Mouse (Mus musculus): ENCODE results near the gene Rnf32. TPM values are rescaled to one million over a fixed set of nuclear protein-coding genes. Genes with fewer than 3 reads are reported as not detected.

Rnf32 gene
- polyA plus RNA-seq (2014; fragmentation: Nextera tagmentation; extraction: Ambion mirVana): 3.2 and 4.0 TPM in 2 replicates

DNA sequence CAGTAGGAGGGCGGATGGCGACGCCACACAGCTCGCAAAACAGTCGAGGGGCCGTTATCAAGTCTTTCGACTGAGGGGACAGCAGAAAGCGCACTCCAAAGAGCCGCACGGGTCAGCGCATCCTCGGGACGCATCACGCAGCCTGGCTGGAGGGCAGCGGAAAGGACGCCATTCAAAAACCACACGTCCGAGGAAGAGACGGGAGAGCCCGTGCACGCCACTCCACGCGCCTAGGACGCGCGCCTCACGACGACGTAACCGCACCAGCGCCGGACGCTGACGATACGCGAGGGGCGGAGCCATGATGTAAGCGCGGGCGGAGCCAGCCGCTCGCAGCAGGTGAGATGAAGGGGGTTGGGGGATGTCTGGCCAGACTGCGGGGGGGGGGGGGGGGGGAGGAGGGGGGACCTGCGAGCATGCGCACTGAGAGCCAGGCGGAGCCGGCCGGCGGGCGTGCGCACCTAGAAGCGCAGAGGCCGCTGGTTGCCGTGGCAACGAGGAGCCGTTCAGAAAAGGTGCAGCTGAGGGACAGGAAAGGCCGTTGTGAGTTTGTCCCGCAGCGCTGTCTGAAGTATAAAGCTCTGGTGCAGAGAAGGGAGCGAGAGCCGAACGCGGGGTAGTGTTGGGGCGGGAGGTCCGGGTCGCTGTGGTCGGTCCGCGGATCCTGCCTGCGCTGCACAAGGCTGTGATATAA lies at the start of gene Rnf32:
TSS of gene Rnf32 (plus strand) at position 423 of the 694 bp plus-strand sequence.
- H3K36me3 ChIP-seq (ENCODE audit: control insufficient read depth, insufficient read depth, low read length): no peaks in the 10 kb centered on the region
- no peaks in the 10 kb centered on the region for H3K27me3 ChIP-seq (ENCODE audit: control insufficient read depth, insufficient read depth, low read length)
- under 1% methylated on average over 65 of the region's 70 CpGs for WGBS

DNA sequence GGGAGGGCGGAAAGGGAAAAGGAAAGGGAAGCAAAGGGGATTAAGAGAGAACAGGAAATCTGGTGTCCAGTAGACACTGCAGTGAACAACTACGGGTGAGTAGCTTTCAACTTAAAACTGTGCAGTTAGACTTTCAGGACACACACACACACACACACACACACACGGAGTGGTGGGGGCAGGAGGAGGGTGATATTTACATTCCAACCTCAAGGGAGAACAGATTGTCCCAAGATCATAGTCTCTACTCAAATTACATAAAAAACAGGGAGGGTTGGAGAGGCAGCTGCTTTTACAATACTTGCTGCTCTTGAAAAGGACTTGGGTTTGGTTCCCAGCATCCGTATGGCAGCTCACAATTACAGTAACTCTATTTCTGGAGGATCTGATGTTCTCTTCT lies 45.6 kb upstream of the Rnf32 start:
- no peak for ATAC-seq (ENCODE audit: insufficient number of reproducible peaks, low FRiP score, low TSS enrichment, low read depth)
- Histone ChIP-seq H3K9me3 (ENCODE audit: control insufficient read depth, low read length) (no peaks in the 10 kb centered on the region), H3K27me3 (ENCODE audit: control insufficient read depth, insufficient read depth, low read length) (no peaks in the 10 kb centered on the region), H3K4me2 (ENCODE audit: low read depth, severe bottlenecking) (no peak overlapping the region), H3K9ac (ENCODE audit: low read length) (no peak overlapping the region), H3K36me3 (ENCODE audit: control insufficient read depth, insufficient read depth, low read length) (no peaks in the 10 kb centered on the region), H3K4me3 (ENCODE audit: low read depth, low read length) (no peak overlapping the region), H3K27ac (replicated peaks; ENCODE audit: low read depth, low read length) (no peak overlapping the region), H3K4me1 (ENCODE audit: control insufficient read depth, insufficient read depth, low read length) (no peaks in the 10 kb centered on the region)
- DNase-seq (ENCODE audit: low spot score): no peak
- 65% methylated on average over 4 of the region's 4 CpGs for WGBS

More for the DNA sequence above, at the start of gene Rnf32:
- no peaks in the 10 kb centered on the region for H3K4me1 ChIP-seq (ENCODE audit: control insufficient read depth, insufficient read depth, low read length)
- peak; percentile 94 for DNase-seq (ENCODE audit: low spot score)
- peak within 1 kb of the TSS; percentile 60 for H3K4me2 ChIP-seq (ENCODE audit: low read depth, severe bottlenecking)
- ATAC-seq (ENCODE audit: insufficient number of reproducible peaks, low FRiP score, low TSS enrichment, low read depth): peak; percentile 98
- H3K9ac ChIP-seq (ENCODE audit: low read length): peak within 1 kb of the TSS; percentile 80
- H3K4me3 ChIP-seq (ENCODE audit: low read depth, low read length): peak within 1 kb of the TSS; percentile 57
- H3K9me3 ChIP-seq (ENCODE audit: control insufficient read depth, low read length): no peaks in the 10 kb centered on the region
- no peak within 1 kb of the TSS for H3K27ac ChIP-seq (replicated peaks; ENCODE audit: low read depth, low read length)

DNA sequence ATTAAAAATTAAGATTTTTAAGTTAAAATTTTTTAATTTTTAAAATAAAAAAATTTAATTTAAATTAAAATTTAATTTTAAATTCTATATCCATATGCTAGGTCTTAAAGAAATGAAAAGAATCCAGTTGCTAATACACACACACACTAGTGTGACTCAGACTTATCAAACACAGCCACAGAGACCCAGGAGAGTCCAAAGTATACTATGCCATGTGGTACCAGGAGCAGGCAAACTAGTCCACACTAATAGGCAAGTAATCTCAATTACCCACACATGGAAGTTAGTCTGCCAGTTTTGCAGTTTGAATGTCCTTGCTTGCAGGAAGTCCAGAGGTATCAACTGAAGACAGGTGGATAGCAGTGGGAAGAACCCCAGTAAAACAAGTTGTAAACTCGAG lies 35.9 kb upstream of the Rnf32 start:
- 56% methylated on average over 1 of the region's 1 CpGs for WGBS
- DNase-seq (ENCODE audit: low spot score) (no peak), ATAC-seq (ENCODE audit: insufficient number of reproducible peaks, low FRiP score, low TSS enrichment, low read depth) (no peak)
- Histone ChIP-seq H3K36me3 (ENCODE audit: control insufficient read depth, insufficient read depth, low read length) (no peaks in the 10 kb centered on the region), H3K9ac (ENCODE audit: low read length) (no peak overlapping the region), H3K4me3 (ENCODE audit: low read depth, low read length) (no peak overlapping the region), H3K4me1 (ENCODE audit: control insufficient read depth, insufficient read depth, low read length) (no peaks in the 10 kb centered on the region), H3K4me2 (ENCODE audit: low read depth, severe bottlenecking) (no peak overlapping the region), H3K27me3 (ENCODE audit: control insufficient read depth, insufficient read depth, low read length) (no peaks in the 10 kb centered on the region), H3K9me3 (ENCODE audit: control insufficient read depth, low read length) (no peaks in the 10 kb centered on the region), H3K27ac (replicated peaks; ENCODE audit: low read depth, low read length) (no peak overlapping the region)

DNA sequence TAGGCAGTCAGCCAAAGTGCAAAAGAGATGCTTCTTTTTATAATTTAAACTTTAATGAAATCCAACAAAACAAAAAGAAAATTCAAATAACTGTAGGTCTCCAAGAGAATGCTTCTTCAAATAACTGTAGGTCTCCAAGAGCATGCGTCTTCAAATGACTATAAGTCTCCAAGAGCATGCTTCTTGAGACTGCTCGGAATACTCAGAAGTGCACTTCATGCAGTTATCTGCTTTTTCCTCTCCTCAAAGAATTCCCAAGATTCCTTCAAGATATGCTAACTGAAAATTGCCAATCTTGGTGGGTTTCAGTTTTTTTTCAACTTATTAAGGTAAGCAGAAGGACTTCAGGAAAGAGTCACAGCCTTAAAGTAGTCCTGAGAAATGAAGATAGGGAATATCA lies 28.8 kb upstream of the Rnf32 start:
- no peak overlapping the region for H3K4me3 ChIP-seq (ENCODE audit: low read depth, low read length)

DNA sequence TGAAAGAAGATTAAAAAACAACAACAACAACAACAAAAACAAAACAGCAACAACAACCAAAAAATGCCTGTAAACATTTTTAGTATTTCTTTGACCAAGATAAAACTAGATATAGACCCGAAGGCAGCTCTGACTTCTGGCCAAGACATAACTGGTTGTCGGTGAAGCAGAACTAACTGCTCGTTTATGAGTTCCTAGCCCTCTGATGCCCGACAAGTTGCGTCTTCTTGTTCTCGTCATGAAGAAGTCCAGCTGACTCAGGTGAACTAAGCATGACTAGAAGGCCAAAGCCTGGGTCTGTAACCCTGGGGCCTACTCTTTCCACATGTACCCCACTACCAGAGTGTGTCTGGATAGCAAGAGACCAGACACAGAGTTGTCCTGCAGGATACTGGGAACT lies 25.6 kb upstream of the Rnf32 start:
- Histone ChIP-seq H3K36me3 (ENCODE audit: control insufficient read depth, insufficient read depth, low read length) (no peaks in the 10 kb centered on the region), H3K4me3 (ENCODE audit: low read depth, low read length) (no peak overlapping the region), H3K4me2 (ENCODE audit: low read depth, severe bottlenecking) (no peak overlapping the region), H3K4me1 (ENCODE audit: control insufficient read depth, insufficient read depth, low read length) (no peaks in the 10 kb centered on the region), H3K9me3 (ENCODE audit: control insufficient read depth, low read length) (no peaks in the 10 kb centered on the region), H3K27ac (replicated peaks; ENCODE audit: low read depth, low read length) (no peak overlapping the region), H3K9ac (ENCODE audit: low read length) (no peak overlapping the region), H3K27me3 (ENCODE audit: control insufficient read depth, insufficient read depth, low read length) (no peaks in the 10 kb centered on the region)
- ATAC-seq (ENCODE audit: insufficient number of reproducible peaks, low FRiP score, low TSS enrichment, low read depth) (no peak), DNase-seq (ENCODE audit: low spot score) (no peak)
- 79% methylated on average over 6 of the region's 6 CpGs for WGBS

More for the DNA sequence above, 28.8 kb upstream of the Rnf32 start:
- H3K36me3 ChIP-seq (ENCODE audit: control insufficient read depth, insufficient read depth, low read length): no peaks in the 10 kb centered on the region
- ATAC-seq (ENCODE audit: insufficient number of reproducible peaks, low FRiP score, low TSS enrichment, low read depth) (no peak), DNase-seq (ENCODE audit: low spot score) (no peak)
- H3K27ac ChIP-seq (replicated peaks; ENCODE audit: low read depth, low read length): no peak overlapping the region
- no peaks in the 10 kb centered on the region for H3K9me3 ChIP-seq (ENCODE audit: control insufficient read depth, low read length)
- H3K4me2 ChIP-seq (ENCODE audit: low read depth, severe bottlenecking): no peak overlapping the region
- H3K27me3 ChIP-seq (ENCODE audit: control insufficient read depth, insufficient read depth, low read length): no peaks in the 10 kb centered on the region
- no peak overlapping the region for H3K9ac ChIP-seq (ENCODE audit: low read length)
- H3K4me1 ChIP-seq (ENCODE audit: control insufficient read depth, insufficient read depth, low read length): no peaks in the 10 kb centered on the region
- 95% methylated on average over 2 of the region's 2 CpGs for WGBS

DNA sequence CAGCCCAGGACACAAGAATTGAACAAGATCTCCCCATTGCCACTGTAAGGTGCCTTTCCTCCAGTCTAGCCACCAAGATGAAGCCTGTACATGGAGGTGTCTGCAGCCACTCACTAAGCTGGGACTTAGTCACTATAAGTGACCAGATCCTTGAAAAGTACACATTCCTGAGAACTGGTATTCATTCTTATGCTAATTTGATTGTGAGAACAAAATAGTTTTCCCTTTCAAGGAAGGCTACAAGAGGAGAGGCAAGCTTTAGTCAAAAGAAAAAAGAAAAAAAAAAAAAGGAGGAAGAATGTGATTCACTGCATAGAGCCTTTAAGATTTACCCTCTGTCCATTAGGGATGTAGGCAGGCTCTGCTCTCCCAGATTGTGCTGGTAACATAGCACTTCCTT lies 24.6 kb upstream of the Rnf32 start:
- H3K27ac ChIP-seq (replicated peaks; ENCODE audit: low read depth, low read length): no peak overlapping the region
- no peaks in the 10 kb centered on the region for H3K36me3 ChIP-seq (ENCODE audit: control insufficient read depth, insufficient read depth, low read length)

DNA sequence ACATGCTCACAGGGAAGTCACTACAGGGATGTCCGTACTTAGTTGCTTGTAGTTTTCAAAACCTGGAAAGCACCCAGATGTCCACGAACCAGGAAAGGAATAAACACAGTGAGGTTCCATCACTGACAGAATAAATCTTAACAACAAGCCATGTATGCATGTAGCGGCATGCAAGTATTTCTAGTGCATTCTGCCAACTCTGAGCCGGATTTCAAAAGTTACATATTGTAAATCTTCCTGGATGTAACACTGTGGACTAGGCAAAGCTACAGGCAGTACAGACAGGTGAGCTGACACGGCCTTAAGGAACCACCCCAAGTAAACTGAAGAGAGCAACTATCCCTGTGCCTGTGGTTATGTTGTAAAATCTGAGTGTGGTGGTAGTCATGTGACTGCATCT lies 9.0 kb upstream of the Rnf32 start:
- DNase-seq (ENCODE audit: low spot score) (no peak), ATAC-seq (ENCODE audit: insufficient number of reproducible peaks, low FRiP score, low TSS enrichment, low read depth) (no peak)
- Histone ChIP-seq H3K4me3 (ENCODE audit: low read depth, low read length) (no peak overlapping the region), H3K4me1 (ENCODE audit: control insufficient read depth, insufficient read depth, low read length) (no peaks in the 10 kb centered on the region), H3K36me3 (ENCODE audit: control insufficient read depth, insufficient read depth, low read length) (no peaks in the 10 kb centered on the region), H3K27me3 (ENCODE audit: control insufficient read depth, insufficient read depth, low read length) (no peaks in the 10 kb centered on the region), H3K9me3 (ENCODE audit: control insufficient read depth, low read length) (no peaks in the 10 kb centered on the region), H3K9ac (ENCODE audit: low read length) (no peak overlapping the region), H3K27ac (replicated peaks; ENCODE audit: low read depth, low read length) (no peak overlapping the region), H3K4me2 (ENCODE audit: low read depth, severe bottlenecking) (no peak overlapping the region)
- 88% methylated on average over 5 of the region's 5 CpGs for WGBS

More for the DNA sequence above, 24.6 kb upstream of the Rnf32 start:
- Histone ChIP-seq H3K9me3 (ENCODE audit: control insufficient read depth, low read length) (no peaks in the 10 kb centered on the region), H3K4me1 (ENCODE audit: control insufficient read depth, insufficient read depth, low read length) (no peaks in the 10 kb centered on the region), H3K4me3 (ENCODE audit: low read depth, low read length) (no peak overlapping the region), H3K27me3 (ENCODE audit: control insufficient read depth, insufficient read depth, low read length) (no peaks in the 10 kb centered on the region), H3K9ac (ENCODE audit: low read length) (no peak overlapping the region), H3K4me2 (ENCODE audit: low read depth, severe bottlenecking) (no peak overlapping the region)
- ATAC-seq (ENCODE audit: insufficient number of reproducible peaks, low FRiP score, low TSS enrichment, low read depth) (no peak), DNase-seq (ENCODE audit: low spot score) (no peak)

DNA sequence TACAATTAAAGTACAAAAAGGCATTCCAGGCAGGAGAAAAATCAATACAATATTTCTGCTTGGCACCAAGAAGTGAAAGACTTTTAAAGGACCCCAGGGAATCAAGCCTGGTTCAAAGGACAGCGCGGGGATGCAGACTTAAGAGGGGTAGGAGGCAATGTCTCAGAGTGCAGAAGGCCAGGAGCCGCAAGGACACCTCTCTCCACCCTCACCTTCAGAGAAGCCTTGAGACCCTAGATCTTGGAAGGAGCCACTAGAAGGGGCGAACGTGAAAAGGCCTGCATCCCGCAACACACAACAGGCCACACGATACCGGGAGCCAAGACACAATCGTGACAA lies 592 bp upstream of the Rnf32 start:
- Histone ChIP-seq H3K9ac (ENCODE audit: low read length) (peak overlapping the region; percentile 80), H3K27ac (replicated peaks; ENCODE audit: low read depth, low read length) (no peak overlapping the region), H3K4me1 (ENCODE audit: control insufficient read depth, insufficient read depth, low read length) (no peaks in the 10 kb centered on the region), H3K4me2 (ENCODE audit: low read depth, severe bottlenecking) (peak overlapping the region; percentile 39), H3K9me3 (ENCODE audit: control insufficient read depth, low read length) (no peaks in the 10 kb centered on the region), H3K4me3 (ENCODE audit: low read depth, low read length) (peak overlapping the region; percentile 57), H3K36me3 (ENCODE audit: control insufficient read depth, insufficient read depth, low read length) (no peaks in the 10 kb centered on the region), H3K27me3 (ENCODE audit: control insufficient read depth, insufficient read depth, low read length) (no peaks in the 10 kb centered on the region)
- peak; percentile 44; the same call in 1 of the 2 replicates for ATAC-seq (ENCODE audit: insufficient number of reproducible peaks, low FRiP score, low TSS enrichment, low read depth)
- WGBS: 4% methylated on average over 9 of the region's 9 CpGs
- DNase-seq (ENCODE audit: low spot score): no peak

DNA sequence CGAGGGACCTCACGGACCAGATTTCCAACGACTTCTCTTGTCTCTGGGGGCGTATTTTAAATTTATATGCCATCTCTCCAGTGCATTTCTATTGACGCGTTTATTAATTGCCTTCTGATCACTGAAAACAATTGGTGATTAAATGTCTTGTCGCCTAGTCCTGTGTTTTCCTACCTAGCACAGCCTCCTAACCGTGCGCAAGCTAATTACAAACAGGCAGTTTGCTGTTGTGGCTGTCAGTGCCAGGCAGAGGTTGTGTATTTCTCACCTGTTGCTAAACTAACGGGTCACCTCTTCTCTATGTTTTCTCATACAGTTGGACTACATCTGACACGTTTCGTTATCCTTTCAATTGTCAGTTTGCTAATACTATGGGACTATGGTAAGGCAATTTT lies 469 bp downstream of the Rnf32 start:
- Histone ChIP-seq H3K4me3 (ENCODE audit: low read depth, low read length) (peak overlapping the region; percentile 57), H3K36me3 (ENCODE audit: control insufficient read depth, insufficient read depth, low read length) (no peaks in the 10 kb centered on the region), H3K9ac (ENCODE audit: low read length) (peak overlapping the region; percentile 35; the same call in 1 of the 2 replicates), H3K4me2 (ENCODE audit: low read depth, severe bottlenecking) (peak overlapping the region; percentile 60), H3K9me3 (ENCODE audit: control insufficient read depth, low read length) (no peaks in the 10 kb centered on the region), H3K27me3 (ENCODE audit: control insufficient read depth, insufficient read depth, low read length) (no peaks in the 10 kb centered on the region), H3K4me1 (ENCODE audit: control insufficient read depth, insufficient read depth, low read length) (no peaks in the 10 kb centered on the region), H3K27ac (replicated peaks; ENCODE audit: low read depth, low read length) (no peak overlapping the region)
- ATAC-seq (ENCODE audit: insufficient number of reproducible peaks, low FRiP score, low TSS enrichment, low read depth) (no peak), DNase-seq (ENCODE audit: low spot score) (no peak)
- 8% methylated on average over 12 of the region's 12 CpGs for WGBS

Measured in limb, embryonic 11.5 days (tissue).